Mouse (Mus musculus) retina, adult 2 months (tissue): ENCODE measurements around the gene Wdr34.

Source experiments
- DNase-seq: peaks from one replicate; pipeline ENCODE4 v3.0.0-alpha.2; 2012; ENCODE audit warnings: low read depth, low spot score

Wdr34 gene

DNA sequence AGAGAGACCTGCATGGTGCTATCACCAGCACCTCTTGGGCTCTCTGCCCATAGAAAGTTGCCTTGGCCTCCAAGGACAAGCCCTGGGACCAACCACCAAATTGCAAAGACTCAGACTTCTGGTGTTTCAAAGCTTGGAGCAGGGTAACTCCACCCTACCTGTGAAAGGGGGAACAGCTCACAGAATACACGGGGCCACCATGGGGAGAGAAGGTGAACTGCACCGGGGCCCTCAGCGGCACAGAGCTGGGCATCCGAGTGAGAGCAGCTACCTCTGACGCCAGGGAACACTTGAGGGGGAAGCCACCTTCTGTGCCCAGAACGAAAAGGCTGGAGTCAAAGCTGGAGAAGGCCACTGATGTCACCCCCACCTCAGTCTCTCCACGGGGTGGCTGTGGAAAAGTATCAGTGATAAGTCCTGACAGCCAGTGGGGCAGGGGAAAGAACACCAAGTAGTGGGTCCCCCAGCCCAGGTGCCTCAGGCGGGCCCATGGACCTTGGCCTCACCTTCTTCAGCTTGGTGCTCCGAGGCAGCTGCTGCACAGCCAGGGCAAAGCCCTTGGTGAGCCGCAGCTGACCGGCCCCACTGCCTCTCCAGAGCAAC, 16.3 kb downstream of the Wdr34 start:
- DNase-seq: no peak

GRCm38 (mm10) chr2:30026997-30027396, 21.7 kb downstream of the Wdr34 start:
- no peak for DNase-seq

- DNase-seq: no peak
These were observed 23.2 kb downstream of the Wdr34 start for GRCm38 (mm10) chr2:30025454-30025853.

- no peak for DNase-seq
These were observed 34.2 kb downstream of the Wdr34 start for GRCm38 (mm10) chr2:30014326-30014966.

GRCm38 (mm10) chr2:30010840-30011281, 37.8 kb downstream of the Wdr34 start:
- no peak for DNase-seq

- DNase-seq: no peak
These were observed 39.6 kb downstream of the Wdr34 start for GRCm38 (mm10) chr2:30009101-30009500.

GRCm38 (mm10) chr2:29991962-29992361, 56.7 kb downstream of the Wdr34 start:
- DNase-seq: no peak
